ENCODE assay signal across 22 mouse cellular contexts in genomic region chr2:93435577-93435976, GRCm38 (mm10). TPM values are rescaled to one million over a fixed set of nuclear protein-coding genes. Genes with fewer than 3 reads are reported as not detected.
DNase-seq lines count a peak whose midpoint lies in the region; ATAC-seq and TF ChIP-seq lines count a peak whose summit lies in the region.
"Had no signal": no experiment of that assay in that cellular context is flagged by ENCODE, and none has a peak within 500 bp of the region (broad histone marks: within the 10 kb centered on the region; RNA-seq: fewer than 3 reads in every experiment).

No protein-coding gene starts in this region.

- TF ChIP-seq CTCF in small intestine, adult 2 months (IDR thresholded peaks at IDR 0.05; ENCODE audit: extremely low read depth, insufficient read length, insufficient replicate concordance, low read depth, low read length), result no peak

- no peak for TF ChIP-seq POLR2A in small intestine, adult 2 months (IDR thresholded peaks at IDR 0.05; ENCODE audit: low read depth, low read length)

- H3K27ac ChIP-seq in heart, embryonic 10.5 days, result 0 out of 2 replicates have a peak overlapping the region, but pooled peaks have one; percentile 36
- no peak overlapping the region for H3K27ac ChIP-seq in heart, embryonic 12.5 days (ENCODE audit: poor library complexity, severe bottlenecking)
- no peak overlapping the region for H3K27ac ChIP-seq in liver, embryonic 13.5 days
- 0 out of 2 replicates have a peak overlapping the region, but pooled peaks have one; percentile 10 for H3K27ac ChIP-seq in small intestine, adult 2 months (ENCODE audit: insufficient read depth, low read depth, low read length)
- H3K27ac ChIP-seq: embryonic facial prominence, embryonic 12.5 days; gastrocnemius, adult 2 months; heart, adult 2 months; hindbrain, embryonic 14.5 days; lung, embryonic 15.5 days; stomach, postnatal 0 days had no signal

- H3K4me3 ChIP-seq in heart, embryonic 10.5 days, result no peak overlapping the region
- H3K4me3 ChIP-seq in heart, embryonic 12.5 days, result no peak overlapping the region
- H3K4me3 ChIP-seq in liver, embryonic 13.5 days (replicated peaks), result no peak overlapping the region
- no peak overlapping the region for H3K4me3 ChIP-seq in small intestine, adult 2 months (ENCODE audit: low read depth, low read length)
- H3K4me3 ChIP-seq: embryonic facial prominence, embryonic 12.5 days; gastrocnemius, adult 2 months; heart, adult 2 months; lung, embryonic 15.5 days had no signal

- H3K27me3 ChIP-seq in heart, embryonic 10.5 days (ENCODE audit: insufficient read depth, poor library complexity, severe bottlenecking), result peaks cover 9% of the 10 kb centered on the region
- no peaks in the 10 kb centered on the region for H3K27me3 ChIP-seq in heart, embryonic 12.5 days (replicated peaks)
- H3K27me3 ChIP-seq in liver, embryonic 13.5 days, result no peaks in the 10 kb centered on the region
- H3K27me3 ChIP-seq in small intestine, adult 2 months (ENCODE audit: control insufficient read depth, insufficient read depth, low read length), result no peaks in the 10 kb centered on the region
- H3K27me3 ChIP-seq: embryonic facial prominence, embryonic 12.5 days; lung, embryonic 15.5 days had no signal

- H3K4me2 ChIP-seq in heart, embryonic 12.5 days, result no peak overlapping the region
- no peak overlapping the region for H3K4me2 ChIP-seq in liver, embryonic 13.5 days
- H3K4me2 ChIP-seq: embryonic facial prominence, embryonic 12.5 days; hindbrain, embryonic 14.5 days; lung, embryonic 15.5 days had no signal

- DNase-seq in heart, embryonic 10.5 days (ENCODE audit: low spot score), result no peak
- DNase-seq in lung, adult 18-20 months, result peak; percentile 54 to 72
- no peak for DNase-seq in lung, postnatal 4 days
- DNase-seq in liver, embryonic 13.5 days, result no peak
- DNase-seq in heart, adult 9 months (ENCODE audit: low spot score in 2 of 2), result no peak
- DNase-seq: adrenal gland, postnatal 25 days; cerebellum, adult 18-20 months; cerebellum, postnatal 36 days; forebrain, postnatal 0 days; gastrocnemius, adult 2 months; heart, adult 2 months; heart, postnatal 10 days; left cerebral cortex, postnatal 4 days; right cerebral cortex, postnatal 25 days had no signal

- no peak for ATAC-seq in heart, embryonic 12.5 days (ENCODE audit: insufficient number of reproducible peaks, low FRiP score)
- ATAC-seq in liver, embryonic 13.5 days (ENCODE audit: low read depth), result peak; percentile 65
- no peak for ATAC-seq in erythroid progenitor cell, adult 5-6 weeks (replicated peaks; ENCODE audit: low FRiP score, poor library complexity, severe bottlenecking)
- ATAC-seq: forebrain, postnatal 0 days; intestine, embryonic 16.5 days had no signal

- peaks cover 40% of the 10 kb centered on the region for H3K4me1 ChIP-seq in heart, embryonic 10.5 days
- H3K4me1 ChIP-seq in heart, embryonic 12.5 days (replicated peaks), result peaks cover 21% of the 10 kb centered on the region
- H3K4me1 ChIP-seq in liver, embryonic 13.5 days (replicated peaks), result peaks cover 51% of the 10 kb centered on the region
- H3K4me1 ChIP-seq in small intestine, adult 2 months (ENCODE audit: control insufficient read depth, insufficient read depth, insufficient read length, low read length), result peaks cover 54% of the 10 kb centered on the region

- 79% methylated on average over 4 of the region's 4 CpGs for WGBS in heart, embryonic 10.5 days
- WGBS in heart, embryonic 12.5 days, result 75% methylated on average over 4 of the region's 4 CpGs
- WGBS in liver, embryonic 13.5 days (ENCODE audit: insufficient replicate concordance), result 70% methylated on average over 4 of the region's 4 CpGs
- WGBS in small intestine, adult 2 months, result 27% methylated on average over 4 of the region's 4 CpGs

- 0 out of 2 replicates have a peak, but pooled peaks cover 2% of the 10 kb centered on the region for H3K36me3 ChIP-seq in heart, embryonic 10.5 days
- H3K36me3 ChIP-seq in heart, embryonic 12.5 days, result no peaks in the 10 kb centered on the region
- peaks cover 89% of the 10 kb centered on the region for H3K36me3 ChIP-seq in liver, embryonic 13.5 days
- H3K36me3 ChIP-seq in small intestine, adult 2 months (ENCODE audit: control insufficient read depth, insufficient read depth, low read length), result peaks cover 45% of the 10 kb centered on the region
- H3K36me3 ChIP-seq: embryonic facial prominence, embryonic 12.5 days; lung, embryonic 15.5 days had no signal

- no peaks in the 10 kb centered on the region for H3K9me3 ChIP-seq in heart, embryonic 10.5 days
- H3K9me3 ChIP-seq in heart, embryonic 12.5 days (replicated peaks), result 0 out of 2 replicates have a peak, but pooled peaks cover 5% of the 10 kb centered on the region
- H3K9me3 ChIP-seq in liver, embryonic 13.5 days (replicated peaks), result no peaks in the 10 kb centered on the region
- H3K9me3 ChIP-seq: embryonic facial prominence, embryonic 12.5 days; lung, embryonic 15.5 days had no signal

- H3K9ac ChIP-seq in heart, embryonic 12.5 days, result no peak overlapping the region
- H3K9ac ChIP-seq in liver, embryonic 13.5 days, result no peak overlapping the region
- H3K9ac ChIP-seq: embryonic facial prominence, embryonic 12.5 days; forebrain, postnatal 0 days; hindbrain, embryonic 14.5 days; lung, embryonic 15.5 days had no signal

RNA-seq across cellular contexts. Expression of gene Cd82, which starts 27.4 kb away (rescaled TPM):
- polyA plus RNA-seq in heart, embryonic 10.5 days (2016; fragmentation: Nextera tagmentation; extraction: Ambion mirVana), result 12.9 and 16.6 TPM in 2 replicates
- 18.3 and 19.6 TPM in 2 replicates for polyA plus RNA-seq in heart, embryonic 12.5 days (2016; fragmentation: Nextera tagmentation; extraction: Ambion mirVana)
- 88.5 and 90.1 TPM in 2 replicates for polyA plus RNA-seq in liver, embryonic 13.5 days (2015; fragmentation: Nextera tagmentation; extraction: Ambion mirVana)
- 123 and 433 TPM in 2 replicates for polyA plus RNA-seq in small intestine, adult 2 months (2012; rRNA removed)
- total RNA-seq in erythroid progenitor cell, adult 5-6 weeks (2015; ENCODE audit: low replicate concordance), result 310 and 373 TPM in 2 replicates
- 342 and 415 TPM in 2 replicates for total RNA-seq in erythroid progenitor cell, adult 5-6 weeks (2017; ENCODE audit: low replicate concordance)

Comparison
In these comparisons a context has a peak if more than half of its experiments do, and no peak if none do; other contexts are left out.
1. DNase-seq: peak in lung, adult 18-20 months (2 of 2); none in heart, embryonic 10.5 days (single experiment), lung, postnatal 4 days (0 of 2), liver, embryonic 13.5 days (single experiment) and heart, adult 9 months (0 of 2).
2. H3K27ac ChIP-seq: peak in heart, embryonic 10.5 days (single experiment) and small intestine, adult 2 months (single experiment); none in heart, embryonic 12.5 days (single experiment) and liver, embryonic 13.5 days (single experiment).